Mouse (Mus musculus) urinary bladder, adult 18-20 months (tissue): ENCODE data around the gene Zc3h4.

Experiments
- DNase-seq, 2 experiments: peaks; one replicate each; pipeline ENCODE4 v3.0.0; 2022; ENCODE audit warnings: low spot score in 2 of 2, mixed read lengths in 2 of 2

The Zc3h4 gene

GRCm38 (mm10) chr7:16426129-16426729, 25.5 kb downstream of the Zc3h4 start:
- DNase-seq, result peak; percentile 67 to 72

DNA sequence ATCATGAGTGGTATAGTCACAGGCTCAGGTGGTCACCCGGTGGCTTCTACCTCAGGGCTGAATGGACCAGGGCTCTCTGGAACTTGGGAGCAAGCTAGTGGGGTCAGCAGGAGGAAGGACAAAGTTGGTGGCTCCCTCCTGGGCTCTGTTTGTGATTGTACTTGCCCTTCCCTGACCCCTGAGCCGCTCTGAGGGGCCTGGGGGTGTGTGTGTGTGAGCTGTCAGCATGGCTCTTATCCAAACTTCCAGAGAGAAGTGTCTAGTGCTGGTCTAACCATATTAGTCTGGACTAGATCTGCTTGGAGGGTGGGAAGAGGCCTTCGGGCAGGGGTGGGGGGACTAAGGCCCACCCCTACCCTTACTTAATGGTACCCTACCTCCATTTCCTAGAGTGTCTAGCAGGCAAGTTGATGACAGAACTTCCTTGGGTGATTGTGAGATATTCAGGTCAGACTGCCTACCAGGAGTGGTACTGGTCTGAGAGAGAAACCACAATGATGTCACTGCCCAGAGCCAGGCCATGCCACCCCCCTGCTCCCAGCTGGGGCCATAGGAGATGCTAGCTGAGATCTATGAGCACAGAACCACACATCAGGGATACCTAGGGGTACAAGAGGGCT, 32.8 kb downstream of the Zc3h4 start:
- no peak for DNase-seq

GRCm38 (mm10) chr7:16435088-16435487, 34.4 kb downstream of the Zc3h4 start:
- no peak for DNase-seq

DNA sequence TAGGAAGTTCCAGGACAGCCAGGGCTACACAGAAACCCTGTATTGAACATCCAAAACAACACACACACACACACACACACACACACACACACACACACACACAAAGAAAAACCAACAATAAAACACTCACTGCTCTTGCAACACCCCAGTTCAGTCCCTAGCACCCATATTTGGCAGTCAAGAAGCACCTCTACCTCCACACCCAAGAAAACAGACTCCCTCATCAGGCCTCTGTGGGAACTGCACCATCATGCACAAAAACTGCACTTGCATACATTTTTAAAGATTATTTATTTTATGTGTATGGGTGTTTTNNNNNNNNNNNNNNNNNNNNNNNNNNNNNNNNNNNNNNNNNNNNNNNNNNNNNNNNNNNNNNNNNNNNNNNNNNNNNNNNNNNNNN, 40.5 kb downstream of the Zc3h4 start:
- no peak for DNase-seq

DNA sequence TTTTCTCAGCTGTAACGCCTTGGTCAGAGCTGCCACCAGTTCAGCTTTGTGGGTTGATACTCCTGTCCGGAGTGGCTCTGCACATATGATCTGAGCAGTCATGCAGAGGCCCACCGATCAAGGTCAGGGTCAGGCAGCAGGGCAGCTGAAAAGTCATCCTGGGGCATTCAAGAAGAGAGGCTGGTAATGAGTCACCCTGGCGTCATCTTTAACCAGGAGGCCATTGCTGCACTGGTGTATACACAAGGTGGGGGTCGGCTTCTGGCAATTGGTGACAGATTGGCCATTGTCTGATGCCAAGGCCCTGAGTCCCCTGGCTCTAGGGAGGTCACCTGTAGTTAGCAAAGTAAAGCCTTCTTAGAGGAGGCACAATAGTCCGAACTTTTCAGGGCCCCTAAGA, 50.9 kb downstream of the Zc3h4 start:
- DNase-seq, result no peak

DNA sequence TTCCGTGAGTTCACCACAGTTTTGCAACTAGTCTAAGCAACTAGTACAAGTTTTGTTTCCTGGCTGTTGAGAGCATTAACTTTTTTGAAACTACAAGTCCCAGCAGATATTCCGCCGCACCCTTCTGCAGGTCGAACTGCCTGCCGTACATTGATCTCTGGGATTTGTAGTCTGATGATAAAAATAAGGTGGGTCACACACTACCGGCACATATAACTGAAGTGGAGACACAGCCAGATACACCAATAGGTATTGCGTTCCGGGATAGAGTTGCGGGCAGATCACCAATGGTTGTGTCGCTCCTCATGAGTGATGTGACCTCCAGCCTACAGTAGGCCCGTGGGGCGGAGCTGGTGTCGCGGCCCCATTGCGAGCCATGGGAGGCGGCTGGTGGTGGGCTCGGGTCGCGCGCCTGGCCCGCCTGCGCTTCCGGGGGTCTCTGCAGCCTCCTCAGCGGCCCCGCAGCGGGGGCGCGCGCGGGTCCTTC, 51.9 kb downstream of the Zc3h4 start, which contains the start of gene Tmem160:
Gene Tmem160, plus strand, starts transcription at position 193 of the 487 bp plus-strand sequence.
- DNase-seq, result peak; percentile 78 to 86

GRCm38 (mm10) chr7:16453118-16453711, 52.5 kb downstream of the Zc3h4 start:
- peak in 1 of 2 experiments; percentile 31 for DNase-seq

GRCm38 (mm10) chr7:16455016-16455415, 54.3 kb downstream of the Zc3h4 start:
- no peak for DNase-seq

DNA sequence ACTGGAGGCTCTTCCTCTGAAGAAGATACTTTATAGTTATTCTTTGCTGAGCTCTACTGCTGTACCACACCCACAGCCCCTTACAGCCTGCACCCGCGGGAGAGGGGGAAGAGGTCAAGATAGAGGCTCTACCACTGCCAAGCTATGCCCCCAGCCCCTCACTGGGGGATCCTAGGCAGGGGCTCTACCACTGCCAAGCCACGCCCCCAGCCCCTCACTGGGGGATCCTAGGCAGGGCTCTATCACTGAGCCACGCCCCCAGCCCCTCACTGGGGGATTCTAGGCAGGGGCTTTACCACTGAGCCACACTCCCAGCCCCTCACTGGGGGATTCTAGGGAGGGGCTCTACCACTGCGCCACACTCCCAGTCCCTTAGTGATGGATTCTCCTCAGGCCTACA, 55.6 kb downstream of the Zc3h4 start:
- DNase-seq, result no peak

DNA sequence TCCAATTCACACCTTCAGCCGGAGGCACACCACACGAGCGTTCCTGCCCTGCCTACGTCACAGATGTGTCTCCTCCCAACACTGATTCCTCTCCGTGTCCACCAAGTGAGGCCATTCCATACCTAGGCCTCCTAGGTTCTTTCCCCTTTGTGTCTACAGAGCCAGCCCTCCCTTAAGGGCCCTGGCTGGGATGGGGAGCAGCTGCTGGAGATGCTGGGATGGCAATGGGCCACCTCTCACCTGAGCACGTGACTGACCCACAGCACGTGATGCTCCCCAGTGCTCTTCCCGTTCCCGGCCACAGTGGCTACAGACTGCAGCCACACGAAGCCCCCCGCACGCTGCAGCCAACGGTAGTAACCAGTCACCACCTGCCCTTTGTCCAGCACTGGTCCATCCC, 59.9 kb downstream of the Zc3h4 start:
- no peak for DNase-seq

DNA sequence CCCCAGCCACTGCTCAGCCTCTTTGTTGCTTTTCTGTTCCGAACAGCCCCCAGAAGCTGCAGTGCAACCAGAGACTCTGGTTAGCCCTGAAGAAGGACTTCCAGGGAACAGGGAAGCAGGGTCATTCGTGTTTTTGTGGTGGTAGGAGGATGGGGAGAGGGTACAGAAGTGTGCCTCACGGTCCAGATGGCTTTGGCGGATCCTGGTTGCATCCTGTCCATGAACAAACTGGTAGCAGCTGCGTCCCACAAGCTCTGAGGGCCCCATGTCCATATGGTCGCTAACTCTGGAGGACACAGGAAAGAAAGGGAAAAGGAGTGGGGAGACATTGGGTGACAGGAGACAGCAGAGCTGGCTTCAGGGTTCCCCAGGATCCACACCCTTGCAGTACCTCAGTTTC, 60.4 kb downstream of the Zc3h4 start:
- no peak for DNase-seq

- DNase-seq, result no peak
These were observed 61.0 kb downstream of the Zc3h4 start for GRCm38 (mm10) chr7:16461705-16462104.

GRCm38 (mm10) chr7:16463214-16463613, 62.5 kb downstream of the Zc3h4 start:
- DNase-seq, result peak; percentile 45 to 79

DNA sequence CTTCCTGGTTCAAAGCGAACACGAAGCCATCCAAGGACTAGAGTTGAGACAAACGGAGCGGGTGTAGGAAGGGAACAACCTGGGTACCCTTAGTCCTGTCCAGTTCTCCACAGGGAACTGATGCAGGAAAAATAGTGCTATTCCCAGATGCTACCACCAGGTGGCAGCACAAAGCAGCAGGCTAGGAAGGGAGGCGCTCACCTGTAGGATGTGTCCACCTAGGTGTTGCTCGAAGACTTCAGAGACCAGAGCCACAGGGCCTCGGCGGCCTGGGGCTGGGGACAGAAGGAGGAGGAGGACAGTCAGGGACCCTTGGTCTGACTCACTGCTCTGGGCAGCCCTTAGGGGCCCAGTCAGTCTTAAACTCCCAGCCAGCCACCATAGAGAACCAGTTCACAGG, 64.5 kb downstream of the Zc3h4 start:
- DNase-seq, result peak; percentile 51 to 73

GRCm38 (mm10) chr7:16465568-16465967, 64.9 kb downstream of the Zc3h4 start:
- DNase-seq, result no peak

DNA sequence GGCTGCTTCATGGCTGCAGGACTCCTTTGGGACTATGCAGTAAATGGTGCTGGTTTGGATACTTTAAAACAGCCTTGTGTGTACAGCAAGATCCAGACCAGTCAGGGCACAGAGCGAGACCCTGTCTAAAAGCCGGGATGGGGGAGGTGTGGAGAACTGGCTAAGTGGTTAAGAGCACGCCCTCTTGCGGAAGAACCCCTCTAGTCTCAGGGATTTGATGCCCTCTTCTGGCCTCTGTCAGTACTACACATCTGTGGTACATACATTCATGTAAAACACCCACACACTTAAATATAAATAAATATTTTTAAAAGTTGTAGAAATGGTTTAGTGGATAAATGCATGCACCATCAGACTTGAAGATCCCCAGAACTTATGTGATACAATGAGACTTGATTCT, 65.9 kb downstream of the Zc3h4 start:
- no peak for DNase-seq

- DNase-seq, result no peak
These were observed 67.4 kb downstream of the Zc3h4 start for GRCm38 (mm10) chr7:16468115-16468514.

DNA sequence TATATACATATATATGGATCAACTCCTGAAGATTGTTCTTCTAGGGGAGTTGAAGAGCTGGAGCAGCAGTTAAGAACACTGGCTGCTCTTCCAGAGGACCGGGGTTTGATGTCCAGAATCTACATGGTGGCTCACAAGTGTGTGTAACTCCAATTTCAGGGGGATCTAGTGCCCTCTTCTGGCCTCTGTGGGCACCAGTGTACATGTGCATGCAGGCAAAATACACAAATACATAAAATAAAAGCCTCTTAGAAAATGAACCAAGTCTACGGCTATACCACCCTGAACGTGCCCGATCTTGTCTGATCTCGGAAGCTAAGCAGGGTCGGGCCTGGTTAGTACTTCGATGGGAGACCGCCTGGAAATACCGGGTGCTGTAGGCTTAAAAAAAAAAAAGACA, 70.8 kb downstream of the Zc3h4 start:
- no peak for DNase-seq

- no peak for DNase-seq
These were observed 71.5 kb downstream of the Zc3h4 start for GRCm38 (mm10) chr7:16472116-16472709.

- DNase-seq, result no peak
These were observed 73.1 kb downstream of the Zc3h4 start for GRCm38 (mm10) chr7:16473847-16474246.

DNA sequence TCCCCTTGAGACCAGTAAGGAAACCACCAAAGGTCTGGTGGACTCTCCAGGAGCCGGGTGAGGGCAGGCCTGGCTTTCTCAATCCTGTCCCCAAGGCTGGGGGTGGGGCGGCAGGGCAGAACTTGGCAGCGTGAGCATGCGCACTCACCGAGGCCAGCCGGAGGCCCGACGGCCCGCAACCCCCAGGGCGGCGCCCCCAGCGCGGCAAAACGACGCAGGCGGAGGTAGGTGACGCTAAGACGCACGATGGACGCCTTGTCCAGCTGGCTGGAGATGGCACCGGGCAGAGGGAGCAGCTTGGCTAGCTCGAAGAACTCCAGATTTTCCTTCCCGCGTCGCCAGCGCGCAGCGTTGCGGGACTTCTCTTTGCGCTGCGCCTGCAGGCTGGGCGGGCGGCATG, 73.7 kb downstream of the Zc3h4 start:
- DNase-seq, result no peak

- DNase-seq, result no peak
These were observed 74.6 kb downstream of the Zc3h4 start for GRCm38 (mm10) chr7:16475321-16475720.
